Mouse (Mus musculus) brown adipose tissue, adult 24 weeks (tissue): ENCODE results near the gene Dvl3. TPM values are rescaled to one million over a fixed set of nuclear protein-coding genes. Genes with fewer than 3 reads are reported as not detected.

ENCODE experiments used
- H3K27ac ChIP-seq: fragments of 200-500 bp; replicated peaks from 2 replicates; pipeline ENCODE4 v1.5.1; 2012; ENCODE audit warnings: low read depth, mild to moderate bottlenecking, low read length
- H3K4me1 ChIP-seq: fragments of 200-500 bp; 2 replicates; pipeline ENCODE4 v1.6.1; 2012; ENCODE audit warnings: low read length, mixed read lengths; ENCODE audit not compliant: control insufficient read depth, insufficient read depth, insufficient read length
- H3K4me3 ChIP-seq: fragments of 200-500 bp; 2 replicates; pipeline ENCODE4 v1.5.1; 2012; ENCODE audit warnings: low read depth, mild to moderate bottlenecking, low read length, moderate library complexity; ENCODE audit not compliant: insufficient read depth
- polyA plus RNA-seq: library from polyadenylated mRNA; stranded (reverse); fragments of >200 nt; gene quantifications from 2 replicates; pipeline ENCODE4 v1.2.4, GENCODE M21; 2012; ENCODE audit not compliant: missing spikeins, insufficient read depth, insufficient read length

Dvl3 gene
- polyA plus RNA-seq, 1 experiment, result 25.2 TPM

DNA sequence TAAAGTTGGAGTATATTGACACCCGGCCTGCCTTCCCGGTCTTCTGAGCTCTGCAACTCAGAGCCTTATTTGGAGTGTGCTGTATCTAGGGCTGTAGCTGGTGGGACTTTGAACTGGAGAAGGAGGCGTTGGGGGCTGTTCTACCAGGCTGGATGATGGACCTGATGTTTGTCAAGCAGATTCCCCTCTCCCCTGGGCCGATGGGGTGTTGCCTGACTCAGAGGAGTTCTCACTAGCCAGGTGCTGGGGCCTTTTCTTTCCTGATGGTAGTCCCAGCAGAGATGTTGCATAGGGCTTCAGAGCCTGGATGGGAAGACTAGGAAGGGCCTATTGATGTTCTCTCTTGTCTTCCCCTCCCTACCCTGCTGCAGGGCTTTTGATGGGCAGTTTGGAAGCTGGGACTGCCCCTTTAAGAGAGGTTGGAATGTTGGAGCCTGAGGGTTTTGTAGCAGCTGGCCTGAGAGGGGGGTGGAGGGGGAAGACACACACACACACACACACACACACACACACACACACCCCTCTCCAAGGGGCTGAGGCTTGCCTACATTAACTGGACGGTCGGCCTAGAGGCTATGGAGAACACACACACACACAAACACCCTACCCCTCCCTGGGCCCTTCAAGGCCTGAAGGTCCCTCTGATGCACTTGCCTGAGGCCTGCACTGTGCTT, 1.1 kb downstream of the Dvl3 start:
- Histone ChIP-seq H3K27ac (no peak overlapping the region), H3K4me3 (peak overlapping the region; percentile 98), H3K4me1 (peaks cover 7% of the 10 kb centered on the region; the same call in 1 of the 2 replicates)

DNA sequence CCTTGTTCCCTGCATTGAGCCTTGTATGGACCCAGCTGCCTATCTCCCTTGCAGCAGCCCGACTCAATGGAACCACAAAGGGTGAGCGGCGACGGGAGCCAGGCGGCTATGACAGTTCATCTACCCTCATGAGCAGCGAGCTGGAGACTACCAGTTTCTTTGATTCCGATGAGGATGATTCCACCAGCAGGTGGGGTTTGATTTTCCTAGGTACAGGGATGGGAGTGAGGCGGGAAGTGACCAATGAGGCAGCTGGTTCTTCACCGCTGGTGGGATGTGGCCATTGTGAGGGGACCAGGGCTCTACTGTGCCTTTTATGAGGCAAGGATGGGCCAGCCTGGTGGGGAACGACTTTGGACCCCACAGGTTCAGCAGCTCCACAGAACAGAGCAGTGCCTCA, 7.1 kb downstream of the Dvl3 start:
- no peak overlapping the region for H3K4me3 ChIP-seq
- H3K4me1 ChIP-seq, result peaks cover 7% of the 10 kb centered on the region; the same call in 1 of the 2 replicates

DNA sequence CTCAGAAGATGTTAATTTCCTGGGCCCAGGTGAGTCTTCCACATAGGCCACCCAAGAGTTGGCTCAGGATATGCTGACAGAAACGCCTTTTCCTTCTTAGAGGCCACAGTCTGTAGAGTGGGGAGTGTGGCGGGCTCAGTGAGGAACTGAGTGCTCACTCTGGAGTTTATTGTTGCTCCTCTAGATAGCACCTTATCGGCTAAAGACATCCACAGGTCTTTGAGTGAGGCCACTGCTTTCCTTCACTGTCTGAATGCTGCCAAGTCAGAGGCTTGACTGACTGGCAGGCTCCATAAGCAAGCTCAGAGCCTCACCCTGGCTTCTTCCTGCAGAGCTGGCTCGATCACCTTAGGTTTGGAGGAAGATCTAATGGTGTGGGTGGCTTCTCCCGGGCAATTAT, 12.0 kb downstream of the Dvl3 start:
- Histone ChIP-seq H3K4me1 (no peaks in the 10 kb centered on the region), H3K27ac (no peak overlapping the region), H3K4me3 (no peak overlapping the region)

More for the DNA sequence above, 7.1 kb downstream of the Dvl3 start:
- no peak overlapping the region for H3K27ac ChIP-seq

DNA sequence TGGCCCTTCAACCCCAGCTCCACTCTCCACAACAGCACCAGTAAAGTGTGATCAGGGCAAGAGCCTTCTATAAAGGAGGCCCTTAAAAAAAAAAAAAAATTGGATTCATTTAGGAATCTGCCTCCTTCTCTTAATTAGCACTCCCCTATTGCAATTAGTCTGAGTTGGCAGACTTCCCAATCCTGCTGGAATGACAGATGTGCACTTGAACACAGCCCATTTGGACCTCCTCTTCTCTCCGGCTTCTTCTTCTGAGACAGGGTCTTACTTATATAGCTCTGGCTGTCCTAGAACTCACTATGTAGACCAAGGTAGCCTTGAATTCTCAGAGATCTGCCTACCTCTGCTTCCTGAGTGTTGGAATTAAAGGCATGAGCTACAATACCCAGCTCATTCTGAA, 12.6 kb downstream of the Dvl3 start:
- Histone ChIP-seq H3K4me1 (no peaks in the 10 kb centered on the region), H3K27ac (no peak overlapping the region), H3K4me3 (no peak overlapping the region)

DNA sequence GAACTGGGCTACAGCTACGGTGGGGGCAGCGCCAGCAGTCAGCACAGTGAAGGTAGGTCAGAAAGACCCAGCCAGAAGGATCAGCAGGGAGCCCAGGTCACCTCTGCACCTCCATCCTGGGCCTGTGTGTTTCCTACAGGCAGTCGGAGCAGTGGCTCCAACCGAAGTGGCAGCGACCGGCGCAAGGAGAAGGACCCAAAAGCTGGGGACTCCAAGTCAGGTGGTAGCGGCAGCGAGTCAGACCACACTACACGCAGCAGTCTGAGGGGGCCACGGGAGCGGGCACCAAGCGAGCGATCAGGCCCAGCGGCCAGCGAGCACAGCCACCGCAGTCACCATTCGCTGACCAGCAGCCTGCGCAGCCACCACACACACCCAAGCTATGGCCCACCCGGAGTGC, 14.2 kb downstream of the Dvl3 start:
- Histone ChIP-seq H3K4me3 (no peak overlapping the region), H3K27ac (no peak overlapping the region), H3K4me1 (no peaks in the 10 kb centered on the region)

DNA sequence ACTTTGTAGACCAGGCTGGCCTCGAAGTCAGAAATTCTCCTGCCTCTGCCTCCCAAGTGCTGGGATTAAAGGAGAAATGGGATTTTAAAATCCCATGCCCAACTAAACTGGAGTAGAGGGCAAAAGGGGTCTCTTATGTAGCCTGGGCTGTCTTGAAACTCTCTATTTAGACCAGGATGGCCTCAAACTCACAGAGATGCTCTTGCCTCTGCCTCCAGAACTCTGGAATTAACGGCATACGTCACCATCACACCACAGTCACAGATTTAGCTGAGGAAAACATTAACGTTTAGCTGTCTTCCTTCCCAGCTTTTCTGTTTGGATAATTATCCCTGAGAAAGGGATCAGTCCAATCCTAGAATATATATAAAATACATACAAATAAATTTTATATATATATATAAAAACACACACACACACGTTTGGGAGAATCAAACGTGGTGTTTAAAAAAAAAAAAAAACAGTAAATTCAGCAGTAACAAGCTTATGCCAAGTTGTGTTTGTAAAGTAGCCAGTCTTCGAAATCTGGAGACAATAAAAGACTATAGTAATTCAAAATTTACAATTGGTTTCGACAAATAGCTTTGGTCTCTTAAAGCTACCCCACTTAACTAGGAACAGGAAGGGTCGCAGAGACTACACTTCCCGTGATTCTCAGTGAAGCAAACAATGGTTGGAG, 18.0 kb downstream of the Dvl3 start:
- Histone ChIP-seq H3K4me1 (peaks cover 15% of the 10 kb centered on the region), H3K4me3 (no peak overlapping the region), H3K27ac (no peak overlapping the region)

DNA sequence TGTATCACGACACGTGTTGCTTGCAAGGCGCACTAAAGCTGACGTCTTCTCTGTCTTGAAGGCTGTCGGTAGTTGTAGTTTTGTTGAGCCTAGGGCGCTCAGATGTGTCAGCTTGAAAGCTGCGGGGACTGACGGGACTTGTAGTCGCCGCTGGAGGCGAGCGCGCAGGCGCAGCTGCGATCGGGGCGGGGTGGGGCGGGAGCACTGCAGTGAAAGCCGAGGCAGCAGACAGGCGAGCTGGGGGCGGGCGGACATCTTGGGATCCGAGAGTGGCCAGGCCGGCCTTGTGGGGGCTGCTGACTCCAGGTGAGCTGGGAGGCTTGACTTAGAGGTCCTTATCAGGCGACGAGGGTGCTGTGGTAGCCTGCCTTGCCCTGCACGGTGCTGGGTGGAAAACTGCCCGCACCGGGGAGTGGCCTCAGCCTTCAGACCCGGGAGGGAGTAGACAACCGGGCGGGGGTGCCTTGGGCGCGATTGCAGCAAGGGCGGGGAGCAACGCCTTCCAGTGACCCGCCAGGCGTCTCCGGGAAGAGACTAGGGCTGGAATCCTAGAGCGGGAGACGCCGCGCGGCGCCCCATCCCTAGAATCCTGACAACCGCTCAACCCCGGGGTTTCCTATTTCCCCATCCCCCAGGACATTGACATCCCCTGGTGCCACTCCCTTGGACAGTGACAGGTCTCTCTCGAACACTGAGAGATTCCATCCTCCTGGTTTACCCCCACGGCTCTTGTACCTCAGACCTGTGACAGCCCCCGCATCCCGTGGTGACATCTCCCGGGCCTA, 18.7 kb downstream of the Dvl3 start, which contains the start of gene Ap2m1:
Gene Ap2m1, plus strand, starts transcription at position 183 of the 785 bp plus-strand sequence.
- H3K27ac ChIP-seq, result peak within 1 kb of the TSS; percentile 89
- H3K4me3 ChIP-seq, result peak within 1 kb of the TSS; percentile 75

DNA sequence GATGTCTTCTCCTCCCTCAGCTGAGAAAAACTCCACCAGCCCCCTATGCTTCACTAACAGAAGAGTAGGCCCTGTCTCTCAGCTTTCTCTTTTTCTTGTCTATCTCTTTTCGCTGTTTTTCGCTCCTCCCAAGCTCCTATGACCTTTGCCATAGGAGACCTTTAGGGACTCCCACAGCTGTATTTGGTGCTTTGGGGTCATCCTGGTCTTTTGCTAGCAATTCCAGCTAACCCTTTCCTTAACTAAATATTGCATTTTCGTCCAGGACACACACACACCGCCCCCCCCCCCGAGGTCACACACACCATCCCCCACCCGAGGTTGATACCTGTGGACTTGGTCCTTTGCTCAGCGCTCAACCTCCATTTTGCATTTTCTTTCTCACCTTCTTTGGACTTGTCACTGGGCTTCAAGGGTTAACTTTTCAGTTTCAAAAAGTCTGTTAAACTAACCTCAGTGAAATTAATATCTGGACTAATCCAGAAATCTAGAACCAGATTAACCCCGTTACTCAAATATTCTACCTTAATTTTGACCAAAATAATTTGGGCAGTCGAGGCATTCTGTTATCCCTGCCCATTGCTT, 19.4 kb downstream of the Dvl3 start:
- peaks cover 15% of the 10 kb centered on the region for H3K4me1 ChIP-seq
- peak overlapping the region; percentile 89 for H3K27ac ChIP-seq
- H3K4me3 ChIP-seq, result peak overlapping the region; percentile 75

More for the DNA sequence above, 18.7 kb downstream of the Dvl3 start, which contains the start of gene Ap2m1:
- H3K4me1 ChIP-seq, result peaks cover 15% of the 10 kb centered on the region

DNA sequence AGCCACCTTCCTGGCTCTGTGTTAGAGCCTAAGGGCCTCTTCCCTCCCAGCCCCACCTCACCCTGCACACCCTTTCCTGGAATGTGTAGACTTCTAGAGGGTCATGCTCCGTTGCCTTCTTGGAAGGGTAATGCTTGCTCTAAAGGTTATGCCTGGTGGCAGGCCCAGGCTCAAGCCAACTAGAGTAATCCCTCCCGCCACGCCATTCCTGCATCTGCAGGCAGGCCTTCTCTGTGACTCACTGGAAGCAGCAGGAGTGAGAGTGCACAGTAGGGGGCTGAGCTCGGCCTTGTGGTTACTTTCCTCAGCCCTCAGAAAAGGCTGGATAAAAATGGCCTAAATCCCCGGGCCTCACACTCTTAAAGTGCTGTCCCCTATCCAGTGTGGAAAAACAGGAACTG, 20.3 kb downstream of the Dvl3 start:
- peaks cover 15% of the 10 kb centered on the region for H3K4me1 ChIP-seq
- H3K4me3 ChIP-seq, result peak overlapping the region; percentile 75
- H3K27ac ChIP-seq, result peak overlapping the region; percentile 46; the same call in 1 of the 2 replicates

DNA sequence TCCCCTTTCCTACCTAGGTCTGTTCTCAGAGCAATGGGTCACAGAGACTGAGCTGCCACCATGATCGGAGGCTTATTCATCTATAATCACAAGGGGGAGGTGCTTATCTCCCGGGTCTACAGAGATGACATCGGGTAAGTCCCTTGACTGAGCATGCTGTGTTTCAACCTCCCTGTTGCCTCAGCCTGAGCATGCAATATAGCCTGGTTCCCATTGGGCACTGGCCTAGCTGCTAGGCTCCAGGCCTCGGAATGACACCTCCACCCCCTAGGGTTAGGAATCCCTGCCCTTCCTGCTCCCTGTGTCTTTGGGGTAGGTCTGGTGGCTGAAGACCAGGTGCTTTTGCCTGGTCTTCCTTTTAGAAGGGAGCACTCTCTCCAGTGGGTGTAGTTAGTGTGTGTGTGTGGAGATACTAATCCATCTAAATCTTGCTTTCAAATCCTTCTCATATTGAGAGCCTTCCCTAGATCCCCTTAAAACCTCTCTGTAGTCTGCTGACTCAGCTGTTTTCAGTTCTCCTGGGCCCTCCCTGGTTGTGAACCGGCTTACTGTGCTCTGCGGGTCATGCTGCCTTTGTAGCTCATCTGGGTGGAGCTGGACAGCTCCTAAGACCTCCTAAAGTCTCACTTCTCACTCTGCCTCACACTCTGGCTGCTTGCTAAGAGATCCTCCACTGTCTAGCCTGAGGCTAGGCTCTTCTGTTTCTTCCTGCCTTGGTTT, 21.0 kb downstream of the Dvl3 start:
- Histone ChIP-seq H3K4me1 (peaks cover 15% of the 10 kb centered on the region), H3K4me3 (peak overlapping the region; percentile 75), H3K27ac (peak overlapping the region; percentile 46)

DNA sequence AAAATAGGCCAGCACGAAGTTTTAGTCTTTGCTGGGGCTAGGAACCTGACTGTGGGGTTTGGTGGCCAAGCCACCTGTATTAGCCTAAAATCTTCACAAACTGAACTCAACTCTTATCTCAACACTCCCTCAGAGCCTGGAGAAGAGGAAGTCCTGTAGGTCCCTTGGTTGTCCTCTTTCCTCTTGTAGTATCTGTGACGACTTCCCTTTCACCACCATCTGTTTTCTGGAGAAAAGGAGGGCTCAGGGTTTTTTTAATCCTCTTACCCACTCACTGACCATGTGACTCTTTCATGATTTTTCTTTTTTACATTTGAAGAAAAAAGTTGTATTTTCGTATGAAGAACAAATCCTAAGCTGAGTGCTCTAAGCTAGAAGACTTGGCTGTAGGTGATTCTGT, 22.9 kb downstream of the Dvl3 start:
- Histone ChIP-seq H3K4me3 (no peak overlapping the region), H3K27ac (no peak overlapping the region), H3K4me1 (peaks cover 15% of the 10 kb centered on the region)

DNA sequence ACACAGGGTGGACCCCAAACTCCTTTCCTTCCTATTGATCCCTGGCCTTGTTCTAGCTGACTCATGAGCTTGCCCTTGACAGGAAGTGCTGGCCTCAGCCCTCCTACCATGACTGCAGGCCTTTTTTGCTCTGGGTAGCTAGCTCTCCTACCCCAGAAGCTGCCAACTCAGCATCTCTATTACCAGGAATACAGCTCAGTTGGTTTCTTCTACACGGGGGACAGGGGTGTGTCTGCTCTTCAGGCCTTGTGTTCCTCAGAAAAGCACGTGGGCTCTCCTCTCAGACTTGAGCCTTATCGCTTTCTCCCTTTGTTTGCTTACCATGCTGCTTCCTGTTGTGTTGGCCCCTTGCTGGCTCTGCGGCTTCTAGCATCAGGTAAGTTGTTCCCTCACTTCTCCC, 23.7 kb downstream of the Dvl3 start:
- Histone ChIP-seq H3K4me1 (peaks cover 15% of the 10 kb centered on the region), H3K4me3 (no peak overlapping the region), H3K27ac (no peak overlapping the region)

DNA sequence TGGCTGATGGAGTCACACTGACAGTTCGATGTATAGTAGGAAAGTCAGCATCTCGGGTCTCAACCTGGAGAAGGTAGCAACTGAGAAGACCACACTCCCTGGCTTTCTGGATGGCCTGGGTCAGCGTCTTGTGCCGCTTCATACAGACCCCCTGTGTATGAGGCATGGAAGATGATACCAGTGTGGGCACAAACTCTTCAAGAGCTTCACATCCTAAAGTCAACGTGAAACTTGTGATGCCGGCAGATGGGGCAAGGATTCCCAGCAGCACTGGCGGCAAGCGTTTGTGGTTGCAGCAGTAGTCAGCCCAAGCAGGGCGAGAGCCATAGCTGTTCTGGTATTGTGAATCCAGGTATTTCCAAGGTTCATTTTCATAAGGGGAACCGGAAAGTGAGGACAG, 28.9 kb downstream of the Dvl3 start:
- no peak overlapping the region for H3K4me3 ChIP-seq
- no peak overlapping the region for H3K27ac ChIP-seq
- peaks cover 3% of the 10 kb centered on the region; the same call in 1 of the 2 replicates for H3K4me1 ChIP-seq

DNA sequence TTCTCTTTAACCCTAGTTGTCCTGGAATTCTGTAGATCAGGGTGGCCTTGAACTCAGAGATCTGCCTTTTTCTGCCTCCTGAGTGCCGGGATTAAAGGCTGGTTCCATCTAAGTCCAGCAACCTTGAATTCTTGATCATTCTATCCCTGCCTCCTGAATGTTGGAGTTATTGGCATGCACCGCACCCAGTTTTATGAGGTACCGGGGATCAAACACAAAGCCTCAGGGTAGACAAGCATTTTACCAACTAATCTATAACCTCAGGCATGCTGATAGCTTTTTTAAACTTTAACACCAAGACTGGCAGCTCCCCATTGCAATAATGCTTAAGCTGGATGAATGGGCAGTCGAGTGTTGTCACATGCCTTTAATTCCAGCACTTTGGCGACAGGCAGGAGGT, 30.6 kb downstream of the Dvl3 start:
- Histone ChIP-seq H3K27ac (peak overlapping the region; percentile 15; the same call in 1 of the 2 replicates), H3K4me3 (peak overlapping the region; percentile 77; the same call in 1 of the 2 replicates), H3K4me1 (peaks cover 3% of the 10 kb centered on the region; the same call in 1 of the 2 replicates)
